Mouse (Mus musculus) urinary bladder, postnatal 4 days (tissue): ENCODE measurements around the gene Psapl1.
"Not testable (repeated sequence)": the region's sequence is repeated elsewhere in the genome, so short reads cannot be mapped to it uniquely, and the experiment has no call there.

ENCODE experiments used
- DNase-seq, 2 experiments: peaks; one replicate each; pipeline ENCODE4 v3.0.0; 2021 to 2022; ENCODE audit warnings: low spot score in 2 of 2

Gene Psapl1

GRCm38 (mm10) chr5:36203421-36203820 is 400 bp upstream of the Psapl1 start:
- no peak for DNase-seq

GRCm38 (mm10) chr5:36205397-36205796 is 1.6 kb downstream of the Psapl1 start:
- no peak for DNase-seq

- no peak for DNase-seq
Observed at GRCm38 (mm10) chr5:36208803-36209202, 5.0 kb downstream of the Psapl1 start.

GRCm38 (mm10) chr5:36213310-36213709 is 9.5 kb downstream of the Psapl1 start:
- no peak for DNase-seq

GRCm38 (mm10) chr5:36220105-36220504 is 16.3 kb downstream of the Psapl1 start:
- DNase-seq = no peak

GRCm38 (mm10) chr5:36220626-36221025 is 16.8 kb downstream of the Psapl1 start:
- DNase-seq = no peak

- peak; percentile 50 to 75 for DNase-seq
Observed at GRCm38 (mm10) chr5:36223787-36224186, 20.0 kb downstream of the Psapl1 start.

- no peak for DNase-seq
Observed at GRCm38 (mm10) chr5:36225855-36226254, 22.0 kb downstream of the Psapl1 start.

- DNase-seq = peak in 1 of 2 experiments; percentile 45
Observed at GRCm38 (mm10) chr5:36226296-36226695, 22.5 kb downstream of the Psapl1 start.

- no peak for DNase-seq
Observed at GRCm38 (mm10) chr5:36228405-36229370, 24.9 kb downstream of the Psapl1 start.

GRCm38 (mm10) chr5:36230301-36230780 is 26.5 kb downstream of the Psapl1 start:
- no peak for DNase-seq

- not testable (repeated sequence) for DNase-seq
Observed at GRCm38 (mm10) chr5:36237526-36237925, 33.7 kb downstream of the Psapl1 start.

- DNase-seq = no peak
Observed at GRCm38 (mm10) chr5:36248022-36248421, 44.2 kb downstream of the Psapl1 start.

GRCm38 (mm10) chr5:36252746-36253504 is 49.1 kb downstream of the Psapl1 start:
- DNase-seq = no peak

- DNase-seq = no peak
Observed at GRCm38 (mm10) chr5:36254642-36255516, 51.1 kb downstream of the Psapl1 start.
